ENCODE assay signal across 15 mouse cellular contexts in the genomic region with DNA sequence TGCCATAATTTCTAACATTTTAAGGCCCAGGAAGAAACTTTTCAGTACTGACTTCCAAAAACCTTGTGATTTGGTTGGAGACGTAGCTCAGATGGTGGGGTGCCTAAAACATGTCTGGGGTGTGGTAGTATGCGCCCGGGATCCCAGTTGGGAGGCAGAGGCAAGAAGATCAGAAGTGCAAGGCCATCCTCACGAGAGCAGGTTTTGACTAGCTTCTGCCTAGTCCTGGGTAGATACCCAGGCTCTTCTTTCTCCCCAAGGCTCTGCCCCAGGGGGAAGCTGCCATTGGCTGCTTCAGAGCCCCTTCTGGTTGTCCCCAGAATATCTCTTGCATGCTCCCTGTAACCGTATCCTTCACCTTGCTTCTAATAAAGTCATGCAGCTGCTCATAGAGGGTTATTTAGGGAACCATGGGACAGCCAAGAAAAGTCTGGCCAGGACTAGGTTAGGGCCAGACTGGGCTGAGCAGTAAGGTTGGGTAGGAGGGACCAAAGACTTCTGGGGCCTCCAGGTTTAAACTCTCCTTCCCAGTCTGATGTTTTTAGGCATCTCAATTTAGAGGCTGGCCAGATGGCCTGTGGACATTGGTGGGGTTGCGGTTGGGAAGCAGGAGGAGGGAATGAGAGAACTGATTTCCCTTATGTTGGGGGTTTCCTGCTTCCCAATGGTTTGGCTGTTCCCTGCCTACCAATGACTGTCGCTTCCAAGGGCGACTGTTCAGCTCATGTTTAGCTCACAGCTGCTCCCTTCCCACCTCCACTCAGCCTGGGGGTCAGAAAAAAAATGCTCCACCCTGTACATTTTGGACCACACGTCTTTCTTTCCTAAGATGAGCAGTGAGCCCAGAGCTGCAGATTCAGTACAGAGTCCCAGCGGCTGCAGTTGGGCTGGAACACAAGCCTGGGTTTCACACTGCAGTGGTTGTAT. TPM values are rescaled to one million over a fixed set of nuclear protein-coding genes. Genes with fewer than 3 reads are reported as not detected.
DNase-seq lines count a peak whose midpoint lies in the region; ATAC-seq and TF ChIP-seq lines count a peak whose summit lies in the region.
"Had no signal": no experiment of that assay in that cellular context is flagged by ENCODE, and none has a peak within 500 bp of the region (broad histone marks: within the 10 kb centered on the region; RNA-seq: fewer than 3 reads in every experiment).

No protein-coding gene starts in this region.

- 83% methylated on average over 10 of the region's 10 CpGs for WGBS in heart, embryonic 11.5 days (ENCODE audit: insufficient replicate concordance)

- no peak overlapping the region for H3K4me3 ChIP-seq in heart, embryonic 11.5 days (ENCODE audit: low read depth, low read length)
- peak overlapping the region; percentile 20 for H3K4me3 ChIP-seq in E14TG2a.4 (replicated peaks; ENCODE audit: low read length)
- H3K4me3 ChIP-seq: lung, embryonic 15.5 days had no signal

- peaks cover 2% of the 10 kb centered on the region; the same call in 1 of the 2 replicates for H3K36me3 ChIP-seq in heart, embryonic 11.5 days (ENCODE audit: control insufficient read depth, insufficient read depth, low read length)
- no peaks in the 10 kb centered on the region for H3K36me3 ChIP-seq in E14TG2a.4 (ENCODE audit: insufficient read depth, low read length)

- no peak for ATAC-seq in heart, embryonic 11.5 days (replicated peaks; ENCODE audit: insufficient number of reproducible peaks, low FRiP score, low TSS enrichment)
- ATAC-seq: forebrain, postnatal 0 days had no signal

- H3K27ac ChIP-seq in heart, embryonic 11.5 days (ENCODE audit: low read depth, low read length), result no peak overlapping the region
- H3K27ac ChIP-seq: lung, embryonic 15.5 days; stomach, postnatal 0 days had no signal

- no peak for TF ChIP-seq CTCF in E14TG2a.4 (conservative IDR thresholded peaks at IDR 0.05; ENCODE audit: low read length)

- no peak overlapping the region for H3K9ac ChIP-seq in heart, embryonic 11.5 days (ENCODE audit: low read depth, low read length)
- H3K9ac ChIP-seq: forebrain, postnatal 0 days; lung, embryonic 15.5 days had no signal

- no peaks in the 10 kb centered on the region for H3K9me3 ChIP-seq in heart, embryonic 11.5 days (replicated peaks; ENCODE audit: control insufficient read depth, low read length)
- no peaks in the 10 kb centered on the region for H3K9me3 ChIP-seq in E14TG2a.4 (ENCODE audit: low read length)
- H3K9me3 ChIP-seq: lung, embryonic 15.5 days had no signal

- no peak overlapping the region for H3K4me2 ChIP-seq in heart, embryonic 11.5 days
- H3K4me2 ChIP-seq: lung, embryonic 15.5 days had no signal

- peak; percentile 42 to 69 for DNase-seq in heart, adult 18-20 months
- DNase-seq in R1 (ENCODE audit: low read depth, low spot score), result peak; percentile 86
- peak; percentile 27 for DNase-seq in heart, postnatal 4 days
- no peak for DNase-seq in ovary, postnatal 14 days (ENCODE audit: low spot score)
- no peak for DNase-seq in kidney, postnatal 36 days
- DNase-seq in left cerebral cortex, adult 18-20 months (ENCODE audit: low spot score in 2 of 2), result no peak
- DNase-seq: adrenal gland, adult 8-10 months; forebrain, postnatal 0 days; kidney, adult 11 months; thymus, postnatal 36 days had no signal

- H3K4me1 ChIP-seq in heart, embryonic 11.5 days (ENCODE audit: control insufficient read depth, insufficient read depth, low read length), result peaks cover 7% of the 10 kb centered on the region
- H3K4me1 ChIP-seq in E14TG2a.4 (replicated peaks; ENCODE audit: low read depth, low read length), result peaks cover 82% of the 10 kb centered on the region
- H3K4me1 ChIP-seq: lung, embryonic 15.5 days had no signal

- H3K27me3 ChIP-seq in heart, embryonic 11.5 days (ENCODE audit: control insufficient read depth, insufficient read depth, low read length), result no peaks in the 10 kb centered on the region
- H3K27me3 ChIP-seq in E14TG2a.4 (ENCODE audit: insufficient read depth, low read length), result no peaks in the 10 kb centered on the region
- H3K27me3 ChIP-seq: lung, embryonic 15.5 days had no signal

RNA-seq across cellular contexts. Expression of gene Senp1, which starts 21.6 kb away (rescaled TPM):
- total RNA-seq in heart, adult 18-20 months (2021), result 1 to 10 TPM; 8.5 to 9.5 TPM
- 24.3 and 25.1 TPM in 2 replicates for polyA plus RNA-seq in heart, embryonic 11.5 days (2014; fragmentation: Nextera tagmentation; extraction: Ambion mirVana)
- total RNA-seq in heart, postnatal 4 days (2021), result 10 to 100 TPM; 23.5 to 27.2 TPM
- 10 to 100 TPM; 11.7 to 11.8 TPM for total RNA-seq in left cerebral cortex, adult 18-20 months (2021)

RNA-seq across cellular contexts. Expression of gene Pfkm, which starts 22.7 kb away (rescaled TPM):
- total RNA-seq in heart, adult 18-20 months (2021), result 1,000 to 10,000 TPM in 1 of 2 experiments, 100 to 1,000 TPM in 1; 867 to 1,020 TPM
- polyA plus RNA-seq in heart, embryonic 11.5 days (2014; fragmentation: Nextera tagmentation; extraction: Ambion mirVana), result 49.3 and 68.3 TPM in 2 replicates
- 100 to 1,000 TPM; 413 to 425 TPM for total RNA-seq in heart, postnatal 4 days (2021)
- total RNA-seq in left cerebral cortex, adult 18-20 months (2021), result 100 to 1,000 TPM; 399 to 431 TPM

RNA-seq across cellular contexts. Expression of gene Asb8, which starts 50.3 kb away (rescaled TPM):
- total RNA-seq in heart, adult 18-20 months (2021), result 100 to 1,000 TPM; 107 to 122 TPM
- polyA plus RNA-seq in heart, embryonic 11.5 days (2014; fragmentation: Nextera tagmentation; extraction: Ambion mirVana), result 81.7 and 86.7 TPM in 2 replicates
- total RNA-seq in heart, postnatal 4 days (2021), result 100 to 1,000 TPM in 1 of 2 experiments, 10 to 100 TPM in 1; 97.9 to 103 TPM
- 10 to 100 TPM; 49.5 to 53.6 TPM for total RNA-seq in left cerebral cortex, adult 18-20 months (2021)

RNA-seq across cellular contexts. Expression of gene Ccdc184, which starts 51.8 kb away (rescaled TPM):
- under 1 TPM; 0.39 to 0.50 TPM for total RNA-seq in heart, adult 18-20 months (2021)
- 1.2 and 1.3 TPM in 2 replicates for polyA plus RNA-seq in heart, embryonic 11.5 days (2014; fragmentation: Nextera tagmentation; extraction: Ambion mirVana)
- total RNA-seq in heart, postnatal 4 days (2021), result under 1 TPM; 0.74 to 0.92 TPM
- total RNA-seq in left cerebral cortex, adult 18-20 months (2021), result 10 to 100 TPM; 22.5 to 23.2 TPM
- total RNA-seq: megakaryocyte, adult 5-6 weeks had no signal

Comparison
In these comparisons a context has a peak if more than half of its experiments do, and no peak if none do; other contexts are left out.
1. DNase-seq: peak in heart, adult 18-20 months (2 of 2), R1 (single experiment) and heart, postnatal 4 days (single experiment); none in ovary, postnatal 14 days (single experiment), kidney, postnatal 36 days (0 of 2) and left cerebral cortex, adult 18-20 months (0 of 2).